Mouse (Mus musculus) layer of hippocampus, adult 18-20 months (tissue): ENCODE measurements at regions not wholly inside any gene's neighbourhood (a gene's known extent, or its start where the extent isn't known, plus 50 kb on each side); places are given as distances from the start of the nearest gene placed in this dataset.

Source experiments
- DNase-seq, 2 experiments: peaks; one replicate each; pipeline ENCODE4 v3.0.0; 2022; ENCODE audit warnings: low spot score in 2 of 2

- no peak for DNase-seq
These were observed 467.6 kb downstream of the Gabrg2 start for GRCm38 (mm10) chr11:41533009-41533408.

GRCm38 (mm10) chr11:41531971-41532896, 468.4 kb downstream of the Gabrg2 start:
- DNase-seq, result peak in 1 of 2 experiments; percentile 40

DNA sequence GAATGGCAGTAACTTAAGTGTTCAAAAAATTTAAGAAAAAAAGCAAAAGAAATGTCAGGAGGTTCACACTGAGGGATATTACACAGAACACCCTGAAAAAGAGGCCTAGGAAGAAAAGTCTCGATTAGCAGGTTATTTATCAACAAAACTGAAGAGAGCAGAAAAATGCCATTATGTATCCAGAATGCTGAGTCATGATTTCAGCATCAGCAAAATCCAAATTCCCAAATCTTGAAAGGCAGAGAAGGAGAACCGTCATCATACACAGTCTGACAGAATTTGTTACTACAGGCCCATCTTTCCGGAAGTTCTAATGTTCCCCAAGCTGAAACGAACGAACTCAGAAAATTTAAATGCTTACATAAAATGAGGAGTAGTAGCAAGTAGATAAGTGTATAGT, 475.7 kb downstream of the Gabrg2 start:
- no peak for DNase-seq

GRCm38 (mm10) chr11:41493277-41493676, 507.4 kb downstream of the Gabrg2 start:
- DNase-seq, result peak; percentile 30 to 73

DNA sequence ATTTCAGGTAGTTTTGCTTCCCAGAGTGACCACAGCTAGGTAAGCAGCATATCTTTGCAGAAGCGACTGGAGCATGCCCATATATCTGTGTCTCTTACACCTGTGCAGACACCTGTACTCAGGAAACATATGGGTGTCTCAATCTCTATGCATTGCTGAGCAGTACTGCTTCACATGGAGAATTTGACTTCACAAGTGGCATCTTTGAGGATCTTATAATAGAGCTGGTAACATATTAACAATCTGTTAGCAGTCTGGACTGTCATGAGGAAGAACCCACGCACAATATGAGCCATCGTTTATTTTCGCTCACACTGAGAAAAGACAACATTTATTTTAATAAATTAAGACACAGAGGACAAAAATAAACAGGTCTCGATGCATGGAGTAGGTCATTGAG, 508.7 kb downstream of the Gabrg2 start:
- DNase-seq, result peak; percentile 26 to 87

DNA sequence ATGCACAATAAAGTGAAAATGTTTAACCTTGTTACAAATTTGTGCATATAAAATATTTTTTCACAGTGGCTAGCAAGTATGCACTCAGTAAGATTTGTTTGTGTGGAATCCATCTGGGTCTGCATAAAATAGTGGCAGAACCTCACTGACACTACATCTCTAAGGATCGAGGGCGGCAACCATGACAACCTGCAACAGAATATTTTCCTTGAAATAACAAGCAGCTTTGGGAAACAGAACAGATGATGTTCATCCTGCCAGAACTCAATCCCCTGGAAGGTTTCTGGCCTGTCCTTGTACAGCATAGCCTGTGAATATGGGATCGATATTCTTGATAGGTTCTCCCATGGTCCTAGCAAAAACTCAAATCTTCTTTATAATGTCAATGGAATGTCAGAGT, 509.4 kb downstream of the Gabrg2 start:
- DNase-seq, result peak; percentile 61 to 85

- DNase-seq, result no peak
These were observed 516.8 kb downstream of the Gabrg2 start for GRCm38 (mm10) chr11:41483881-41484280.

- DNase-seq, result no peak
These were observed 529.6 kb downstream of the Gabrg2 start for GRCm38 (mm10) chr11:41470938-41471633.

GRCm38 (mm10) chr11:41467330-41467729, 533.3 kb downstream of the Gabrg2 start:
- DNase-seq, result no peak

GRCm38 (mm10) chr11:41433846-41434245, 566.8 kb downstream of the Gabrg2 start:
- peak in 1 of 2 experiments; percentile 13 for DNase-seq

GRCm38 (mm10) chr11:41425592-41425991, 575.1 kb downstream of the Gabrg2 start:
- no peak for DNase-seq
